Mouse (Mus musculus) embryo, embryonic 11.5 days (tissue): ENCODE data around the gene Serpine1.

ENCODE experiments used
- DNase-seq: peaks from one replicate; pipeline ENCODE4 v3.0.0-alpha.2; 2012; ENCODE audit warnings: low read depth, low spot score

The Serpine1 gene

DNA sequence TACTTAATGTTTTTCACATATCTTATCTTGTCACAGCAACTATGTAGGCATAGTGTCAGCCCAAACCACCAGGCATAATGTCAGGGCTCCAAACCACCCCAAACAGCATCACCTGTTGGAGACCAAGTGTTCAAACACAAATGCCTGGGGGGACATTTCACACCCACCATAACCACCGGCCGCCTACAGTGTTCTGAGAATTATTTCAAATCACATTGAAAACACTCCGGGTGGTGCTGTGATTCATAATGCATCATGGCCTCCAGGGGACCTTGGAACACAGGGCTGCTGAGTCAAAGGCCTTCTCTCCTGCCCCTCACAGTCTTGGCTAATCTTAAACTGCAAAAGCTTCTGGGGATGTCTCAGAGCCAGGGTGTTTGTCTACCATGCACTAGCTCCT lies 56.2 kb downstream of the Serpine1 start:
- DNase-seq: no peak

DNA sequence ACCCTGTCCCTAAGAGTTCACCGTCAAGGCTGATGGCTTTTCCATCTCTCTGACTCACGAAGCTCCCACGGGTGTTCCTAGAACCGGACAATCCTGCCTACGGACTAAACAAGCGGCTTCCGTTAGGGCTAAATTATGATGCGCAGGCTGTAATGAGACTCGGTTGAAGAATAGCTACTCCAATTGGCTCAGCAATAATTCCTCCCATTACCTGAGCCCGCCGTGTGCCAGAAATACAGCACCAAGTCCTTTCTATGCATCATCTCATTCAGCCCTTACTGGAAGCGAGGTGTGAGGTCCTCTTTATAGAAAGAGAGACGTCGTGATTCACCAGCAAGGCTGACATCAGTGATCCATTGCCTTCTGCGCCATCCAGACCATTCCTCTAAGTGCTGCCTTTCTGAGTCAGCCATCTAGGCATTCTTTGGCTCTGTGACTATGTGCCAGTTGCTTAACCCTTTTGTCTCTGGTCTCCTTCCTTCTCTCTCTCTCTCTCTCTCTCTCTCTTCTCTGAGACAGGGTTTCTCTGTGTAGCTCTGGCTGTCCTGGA lies 59.6 kb downstream of the Serpine1 start:
- no peak for DNase-seq
